Mouse (Mus musculus) small intestine, adult 2 months (tissue): ENCODE data around the gene Esrrg.

Experiments
- CTCF ChIP-seq: fragments of 200-500 bp; IDR thresholded peaks from 2 replicates; pipeline ENCODE4 v1.5.1; 2012; ENCODE audit warnings: low read depth, mild to moderate bottlenecking, control low read depth, inconsistent platforms, low read length, moderate library complexity, mixed read lengths; ENCODE audit not compliant: insufficient replicate concordance, insufficient read length; ENCODE audit errors: extremely low read depth
- POLR2A ChIP-seq: fragments of 200-500 bp; IDR thresholded peaks from 2 replicates; pipeline ENCODE4 v1.6.1; 2012; ENCODE audit warnings: low read depth, mild to moderate bottlenecking, control low read depth, inconsistent platforms, low read length, moderate library complexity

GRCm38 (mm10) chr1:188147381-188148156 lies 539.0 kb downstream of the Esrrg start:
- no peak for TF ChIP-seq POLR2A
- TF ChIP-seq CTCF = no peak
